Mouse (Mus musculus): Measurements from ENCODE around the gene Pla2g4f. TPM values are rescaled to one million over a fixed set of nuclear protein-coding genes. Genes with fewer than 3 reads are reported as not detected.

Gene Pla2g4f
- 0.29 TPM in 1 of 2 replicates, not detected in the other for polyA plus RNA-seq (2014; fragmentation: Nextera tagmentation; extraction: Ambion mirVana)

DNA sequence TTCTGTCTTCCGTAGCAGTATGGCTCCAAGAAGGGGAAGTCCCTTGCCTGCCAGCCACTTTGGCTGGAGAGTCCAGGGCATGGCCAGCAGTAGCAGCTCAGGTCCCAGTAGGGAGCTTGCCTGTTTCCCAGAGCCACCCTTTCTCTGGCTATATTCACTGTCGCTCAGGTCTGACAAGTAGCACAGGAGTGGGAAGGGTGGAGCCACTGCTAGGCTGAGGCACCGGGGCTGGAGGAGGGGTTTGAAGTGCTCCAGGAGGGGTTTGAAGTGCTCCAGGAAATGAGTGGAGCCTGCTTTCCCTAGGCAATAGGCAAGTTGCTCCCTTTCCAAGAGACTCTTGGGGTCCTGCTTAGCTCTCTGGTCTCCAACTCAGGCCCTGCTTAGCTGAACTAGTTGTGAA lies at the start of gene Pla2g4f:
TSS of gene Pla2g4f (minus strand) at position 190 of the 400 bp plus-strand sequence.
- no peaks in the 10 kb centered on the region for H3K9me3 ChIP-seq (ENCODE audit: control insufficient read depth, low read depth, low read length)
- peaks cover 22% of the 10 kb centered on the region for H3K36me3 ChIP-seq (ENCODE audit: control insufficient read depth, insufficient read depth, low read length)
- H3K4me2 ChIP-seq (replicated peaks; ENCODE audit: low read depth, low read length), result no peak within 1 kb of the TSS
- H3K27ac ChIP-seq (ENCODE audit: low read length), result no peak within 1 kb of the TSS
- H3K4me3 ChIP-seq (ENCODE audit: low read depth, low read length), result no peak within 1 kb of the TSS
- no peak for ATAC-seq (ENCODE audit: insufficient number of reproducible peaks, insufficient read depth, low FRiP score, low read depth)
- H3K4me1 ChIP-seq (ENCODE audit: control insufficient read depth, insufficient read depth, low read length), result no peaks in the 10 kb centered on the region
- H3K9ac ChIP-seq (replicated peaks; ENCODE audit: low read depth, low read length), result no peak within 1 kb of the TSS
- no peaks in the 10 kb centered on the region for H3K27me3 ChIP-seq (ENCODE audit: control insufficient read depth, insufficient read depth, low read length)
- 42% methylated on average over 3 of the region's 3 CpGs for WGBS

DNA sequence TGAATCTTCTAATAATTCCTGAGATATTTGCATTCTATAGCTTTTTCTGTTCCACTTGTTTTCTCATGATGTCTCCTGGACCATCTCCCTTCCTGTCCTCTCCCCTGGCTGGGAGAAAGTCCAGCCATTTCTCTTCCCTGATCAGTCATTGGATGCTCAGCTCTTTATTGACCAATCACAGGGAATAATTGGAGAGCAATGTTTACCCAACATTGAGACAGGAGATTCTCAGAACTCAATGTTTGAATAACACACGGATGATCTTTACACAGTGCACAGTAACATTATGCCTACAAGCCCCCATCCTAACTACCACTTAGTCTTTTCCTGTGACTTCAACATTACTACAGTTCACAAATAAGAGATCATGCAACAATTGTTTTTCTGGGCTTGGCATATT lies 46.5 kb upstream of the Pla2g4f start:
- Histone ChIP-seq H3K9ac (replicated peaks; ENCODE audit: low read depth, low read length) (no peak overlapping the region), H3K9me3 (ENCODE audit: control insufficient read depth, low read depth, low read length) (no peaks in the 10 kb centered on the region), H3K36me3 (ENCODE audit: control insufficient read depth, insufficient read depth, low read length) (peaks cover 38% of the 10 kb centered on the region), H3K27ac (ENCODE audit: low read length) (no peak overlapping the region), H3K4me1 (ENCODE audit: control insufficient read depth, insufficient read depth, low read length) (no peaks in the 10 kb centered on the region), H3K4me2 (replicated peaks; ENCODE audit: low read depth, low read length) (no peak overlapping the region), H3K4me3 (ENCODE audit: low read depth, low read length) (no peak overlapping the region), H3K27me3 (ENCODE audit: control insufficient read depth, insufficient read depth, low read length) (no peaks in the 10 kb centered on the region)
- ATAC-seq (ENCODE audit: insufficient number of reproducible peaks, insufficient read depth, low FRiP score, low read depth), result no peak
- 50% methylated on average over 1 of the region's 1 CpGs for WGBS

- peak; percentile 92; the same call in 1 of the 2 replicates for ATAC-seq (ENCODE audit: insufficient number of reproducible peaks, insufficient read depth, low FRiP score, low read depth)
- 11% methylated on average over 44 of the region's 44 CpGs for WGBS
- peaks cover 5% of the 10 kb centered on the region; the same call in 1 of the 2 replicates for H3K4me1 ChIP-seq (ENCODE audit: control insufficient read depth, insufficient read depth, low read length)
- H3K4me2 ChIP-seq (replicated peaks; ENCODE audit: low read depth, low read length), result peak within 1 kb of the TSS; percentile 52
- H3K4me3 ChIP-seq (ENCODE audit: low read depth, low read length), result peak within 1 kb of the TSS; percentile 66
- peak within 1 kb of the TSS; percentile 34; the same call in 1 of the 2 replicates for H3K27ac ChIP-seq (ENCODE audit: low read length)
- H3K27me3 ChIP-seq (ENCODE audit: control insufficient read depth, insufficient read depth, low read length), result no peaks in the 10 kb centered on the region
- H3K9me3 ChIP-seq (ENCODE audit: control insufficient read depth, low read depth, low read length), result no peaks in the 10 kb centered on the region
- peaks cover 24% of the 10 kb centered on the region for H3K36me3 ChIP-seq (ENCODE audit: control insufficient read depth, insufficient read depth, low read length)
- peak within 1 kb of the TSS; percentile 55 for H3K9ac ChIP-seq (replicated peaks; ENCODE audit: low read depth, low read length)
Observed at GRCm38 (mm10) chr2:120352682-120353646, 39.0 kb upstream of the Pla2g4f start, which contains the start of gene Vps39. TSS of gene Vps39 (minus strand) at chr2:120353137.

DNA sequence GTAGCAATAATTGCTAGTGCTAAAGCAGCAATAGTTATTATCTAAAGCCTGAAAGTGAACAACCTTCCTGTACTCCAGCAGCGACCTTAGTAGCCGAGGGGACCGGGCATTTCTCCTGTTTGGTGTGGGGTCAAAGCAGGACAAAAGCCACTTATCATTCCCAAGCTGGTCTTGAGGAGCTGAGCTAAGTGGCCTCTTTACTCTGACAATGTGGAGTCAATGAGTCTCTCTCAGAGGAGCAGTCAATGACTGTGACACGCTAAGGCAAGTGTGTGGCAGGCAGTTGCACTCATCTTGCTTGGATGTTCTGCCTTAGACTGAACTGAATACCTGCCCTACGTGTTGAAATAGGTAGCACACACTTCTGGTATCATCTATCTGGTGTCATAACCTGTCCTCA lies 37.4 kb upstream of the Pla2g4f start:
- no peak overlapping the region for H3K4me3 ChIP-seq (ENCODE audit: low read depth, low read length)
- no peak overlapping the region for H3K27ac ChIP-seq (ENCODE audit: low read length)
- 80% methylated on average over 5 of the region's 5 CpGs for WGBS
- peaks cover 5% of the 10 kb centered on the region; the same call in 1 of the 2 replicates for H3K4me1 ChIP-seq (ENCODE audit: control insufficient read depth, insufficient read depth, low read length)
- ATAC-seq (ENCODE audit: insufficient number of reproducible peaks, insufficient read depth, low FRiP score, low read depth), result no peak
- no peaks in the 10 kb centered on the region for H3K9me3 ChIP-seq (ENCODE audit: control insufficient read depth, low read depth, low read length)
- H3K4me2 ChIP-seq (replicated peaks; ENCODE audit: low read depth, low read length), result no peak overlapping the region
- no peaks in the 10 kb centered on the region for H3K27me3 ChIP-seq (ENCODE audit: control insufficient read depth, insufficient read depth, low read length)
- H3K9ac ChIP-seq (replicated peaks; ENCODE audit: low read depth, low read length), result no peak overlapping the region
- H3K36me3 ChIP-seq (ENCODE audit: control insufficient read depth, insufficient read depth, low read length), result peaks cover 18% of the 10 kb centered on the region

GRCm38 (mm10) chr2:120348120-120348519 lies 34.2 kb upstream of the Pla2g4f start:
- no peak for ATAC-seq (ENCODE audit: insufficient number of reproducible peaks, insufficient read depth, low FRiP score, low read depth)
- no peaks in the 10 kb centered on the region for H3K27me3 ChIP-seq (ENCODE audit: control insufficient read depth, insufficient read depth, low read length)
- no peak overlapping the region for H3K9ac ChIP-seq (replicated peaks; ENCODE audit: low read depth, low read length)
- H3K36me3 ChIP-seq (ENCODE audit: control insufficient read depth, insufficient read depth, low read length), result peaks cover 11% of the 10 kb centered on the region
- no peak overlapping the region for H3K4me3 ChIP-seq (ENCODE audit: low read depth, low read length)
- peaks cover 5% of the 10 kb centered on the region; the same call in 1 of the 2 replicates for H3K4me1 ChIP-seq (ENCODE audit: control insufficient read depth, insufficient read depth, low read length)
- H3K4me2 ChIP-seq (replicated peaks; ENCODE audit: low read depth, low read length), result no peak overlapping the region
- H3K27ac ChIP-seq (ENCODE audit: low read length), result no peak overlapping the region
- no peaks in the 10 kb centered on the region for H3K9me3 ChIP-seq (ENCODE audit: control insufficient read depth, low read depth, low read length)
- 84% methylated on average over 9 of the region's 9 CpGs for WGBS

DNA sequence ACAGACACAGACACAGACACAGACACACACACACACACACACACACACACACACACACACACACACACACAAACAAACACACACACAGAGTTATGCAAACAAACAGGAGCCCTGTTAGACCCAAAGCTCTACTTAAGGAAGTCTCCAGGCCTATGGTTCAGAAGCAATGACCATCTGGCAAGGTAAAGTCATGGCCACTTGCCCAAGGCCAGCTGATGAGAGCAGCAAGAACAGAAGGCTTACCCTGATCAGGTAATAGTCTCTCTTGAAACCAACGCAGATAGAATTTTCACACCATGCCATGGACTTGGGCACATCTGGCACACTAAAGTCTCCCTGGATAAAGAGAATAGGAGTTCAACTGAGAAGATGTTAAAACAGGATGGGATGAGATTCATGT lies 27.8 kb upstream of the Pla2g4f start:
- ATAC-seq (ENCODE audit: insufficient number of reproducible peaks, insufficient read depth, low FRiP score, low read depth), result no peak
- 90% methylated on average over 1 of the region's 1 CpGs for WGBS
- H3K9ac ChIP-seq (replicated peaks; ENCODE audit: low read depth, low read length), result no peak overlapping the region
- H3K36me3 ChIP-seq (ENCODE audit: control insufficient read depth, insufficient read depth, low read length), result peaks cover 22% of the 10 kb centered on the region
- H3K4me1 ChIP-seq (ENCODE audit: control insufficient read depth, insufficient read depth, low read length), result no peaks in the 10 kb centered on the region
- no peak overlapping the region for H3K4me3 ChIP-seq (ENCODE audit: low read depth, low read length)
- no peaks in the 10 kb centered on the region for H3K9me3 ChIP-seq (ENCODE audit: control insufficient read depth, low read depth, low read length)
- no peaks in the 10 kb centered on the region for H3K27me3 ChIP-seq (ENCODE audit: control insufficient read depth, insufficient read depth, low read length)
- no peak overlapping the region for H3K4me2 ChIP-seq (replicated peaks; ENCODE audit: low read depth, low read length)
- no peak overlapping the region for H3K27ac ChIP-seq (ENCODE audit: low read length)

- Histone ChIP-seq H3K36me3 (ENCODE audit: control insufficient read depth, insufficient read depth, low read length) (peaks cover 22% of the 10 kb centered on the region), H3K4me3 (ENCODE audit: low read depth, low read length) (no peak overlapping the region), H3K9me3 (ENCODE audit: control insufficient read depth, low read depth, low read length) (no peaks in the 10 kb centered on the region), H3K4me1 (ENCODE audit: control insufficient read depth, insufficient read depth, low read length) (no peaks in the 10 kb centered on the region), H3K27ac (ENCODE audit: low read length) (no peak overlapping the region), H3K27me3 (ENCODE audit: control insufficient read depth, insufficient read depth, low read length) (no peaks in the 10 kb centered on the region), H3K9ac (replicated peaks; ENCODE audit: low read depth, low read length) (no peak overlapping the region), H3K4me2 (replicated peaks; ENCODE audit: low read depth, low read length) (no peak overlapping the region)
- WGBS, result 52% methylated on average over 2 of the region's 2 CpGs
- no peak for ATAC-seq (ENCODE audit: insufficient number of reproducible peaks, insufficient read depth, low FRiP score, low read depth)
Observed at GRCm38 (mm10) chr2:120337886-120338285, 23.9 kb upstream of the Pla2g4f start.

GRCm38 (mm10) chr2:120331575-120331974 lies 17.6 kb upstream of the Pla2g4f start:
- H3K27ac ChIP-seq (ENCODE audit: low read length), result no peak overlapping the region
- no peaks in the 10 kb centered on the region for H3K9me3 ChIP-seq (ENCODE audit: control insufficient read depth, low read depth, low read length)
- no peaks in the 10 kb centered on the region for H3K27me3 ChIP-seq (ENCODE audit: control insufficient read depth, insufficient read depth, low read length)
- no peak overlapping the region for H3K4me3 ChIP-seq (ENCODE audit: low read depth, low read length)
- H3K9ac ChIP-seq (replicated peaks; ENCODE audit: low read depth, low read length), result no peak overlapping the region
- no peak for ATAC-seq (ENCODE audit: insufficient number of reproducible peaks, insufficient read depth, low FRiP score, low read depth)
- WGBS, result 71% methylated on average over 4 of the region's 4 CpGs
- H3K4me2 ChIP-seq (replicated peaks; ENCODE audit: low read depth, low read length), result no peak overlapping the region
- peaks cover 38% of the 10 kb centered on the region for H3K36me3 ChIP-seq (ENCODE audit: control insufficient read depth, insufficient read depth, low read length)
- 0 out of 2 replicates have a peak, but pooled peaks cover 2% of the 10 kb centered on the region for H3K4me1 ChIP-seq (ENCODE audit: control insufficient read depth, insufficient read depth, low read length)
